Mouse (Mus musculus) left cerebral cortex, postnatal 25 days (tissue): Measurements from ENCODE around the gene Rrp15. TPM values are rescaled to one million over a fixed set of nuclear protein-coding genes. Genes with fewer than 3 reads are reported as not detected.
"Not testable (repeated sequence)": the region's sequence is repeated elsewhere in the genome, so short reads cannot be mapped to it uniquely, and the experiment has no call there.

Source experiments
- DNase-seq, 2 experiments: peaks; one replicate each; pipeline ENCODE4 v3.0.0; 2022; ENCODE audit warnings: low spot score in 2 of 2, mixed read lengths in 1 of 2
- intact Hi-C: fragments of 180-260 bp; cut with DNase I; formaldehyde crosslinking; loops from one replicate; pipeline ENCODE4 v1.15.1; 2025
- total RNA-seq, 2 experiments: library from RNA; stranded (reverse); gene quantifications; 2 replicates each; pipeline ENCODE4 v1.2.3; 2021

The Rrp15 gene
- total RNA-seq = 10 to 100 TPM; 11.6 to 12.5 TPM

- DNase-seq = peak; percentile 85 to 86
- intact Hi-C loops = no loop called here
These were observed at the start of gene Rrp15 for GRCm38 (mm10) chr1:186748724-186749653. TSS of gene Rrp15 (minus strand) at chr1:186749358.

GRCm38 (mm10) chr1:186797991-186798390 is 48.8 kb upstream of the Rrp15 start:
- DNase-seq = no peak
- intact Hi-C loops = no loop called here

GRCm38 (mm10) chr1:186785359-186785758 is 36.2 kb upstream of the Rrp15 start:
- no peak for DNase-seq
- intact Hi-C loops = no loop called here

- DNase-seq = no peak
- intact Hi-C loops = no loop called here
These were observed 31.7 kb upstream of the Rrp15 start for GRCm38 (mm10) chr1:186780826-186781225.

GRCm38 (mm10) chr1:186773124-186773523 is 24.0 kb upstream of the Rrp15 start:
- intact Hi-C loops = no loop called here
- DNase-seq = peak in 1 of 2 experiments; percentile 1

- intact Hi-C loops = no loop called here
- no peak for DNase-seq
These were observed 23.5 kb upstream of the Rrp15 start for GRCm38 (mm10) chr1:186772547-186773077.

GRCm38 (mm10) chr1:186772005-186772404 is 22.8 kb upstream of the Rrp15 start:
- no peak for DNase-seq
- intact Hi-C loops = no loop called here

GRCm38 (mm10) chr1:186770659-186771058 is 21.5 kb upstream of the Rrp15 start:
- DNase-seq = no peak
- intact Hi-C loops = no loop called here

GRCm38 (mm10) chr1:186768392-186768791 is 19.2 kb upstream of the Rrp15 start:
- no peak for DNase-seq
- intact Hi-C loops = no loop called here

GRCm38 (mm10) chr1:186763451-186763850 is 14.3 kb upstream of the Rrp15 start:
- intact Hi-C loops, DNase-seq: not testable (repeated sequence)

- DNase-seq = no peak
- intact Hi-C loops = no loop called here
These were observed 621 bp upstream of the Rrp15 start for GRCm38 (mm10) chr1:186749675-186750283.

- no peak for DNase-seq
- intact Hi-C loops = no loop called here
These were observed 9.3 kb downstream of the Rrp15 start for GRCm38 (mm10) chr1:186739828-186740227.

- no peak for DNase-seq
- intact Hi-C loops = no loop called here
These were observed 13.6 kb downstream of the Rrp15 start for GRCm38 (mm10) chr1:186735537-186735936.

- DNase-seq = no peak
- intact Hi-C loops = no loop called here
These were observed 16.1 kb downstream of the Rrp15 start for GRCm38 (mm10) chr1:186733052-186733451.

GRCm38 (mm10) chr1:186728778-186729177 is 20.4 kb downstream of the Rrp15 start:
- no peak for DNase-seq
- intact Hi-C loops = no loop called here

- intact Hi-C loops = no loop called here
These were observed 23.0 kb downstream of the Rrp15 start for GRCm38 (mm10) chr1:186726117-186726516.

GRCm38 (mm10) chr1:186722299-186722698 is 26.9 kb downstream of the Rrp15 start:
- intact Hi-C loops = loop anchor here (2.0 to 5.0 kb wide), 4 partner anchors 330 to 1177 kb away; no protein-coding TSS in a partner anchor
- DNase-seq = no peak

More at GRCm38 (mm10) chr1:186726117-186726516, 23.0 kb downstream of the Rrp15 start:
- DNase-seq = no peak

- intact Hi-C loops = loop anchor here (2.0 to 5.0 kb wide), 4 partner anchors 330 to 1177 kb away; no protein-coding TSS in a partner anchor
- DNase-seq = peak; percentile 86 to 87
These were observed 27.3 kb downstream of the Rrp15 start for GRCm38 (mm10) chr1:186721846-186722245.

- no peak for DNase-seq
- intact Hi-C loops = loop anchor here (5.0 kb wide), 2 partner anchors 329 to 539 kb away; no protein-coding TSS in a partner anchor
These were observed 28.0 kb downstream of the Rrp15 start for GRCm38 (mm10) chr1:186721166-186721565.

GRCm38 (mm10) chr1:186719708-186720107 is 29.4 kb downstream of the Rrp15 start:
- no peak for DNase-seq
- intact Hi-C loops = loop anchor here (5.0 kb wide), 2 partner anchors 327 to 537 kb away; no protein-coding TSS in a partner anchor
